Mouse (Mus musculus) myocyte (in vitro differentiated cells): ENCODE data around the gene Mfsd5. TPM values are rescaled to one million over a fixed set of nuclear protein-coding genes. Genes with fewer than 3 reads are reported as not detected.

ENCODE experiments used
- H3K27me3 ChIP-seq: one replicate; pipeline ENCODE4 v1.6.1; 2011; ENCODE audit not compliant: control insufficient read depth, insufficient read depth, insufficient read length
- H3K36me3 ChIP-seq: one replicate; pipeline ENCODE4 v1.6.1; 2011; ENCODE audit not compliant: control insufficient read depth, insufficient read depth
- H3K4me2 ChIP-seq: one replicate; pipeline ENCODE4 v1.6.1; 2011; ENCODE audit warnings: low read depth, control low read depth
- H3K4me3 ChIP-seq: one replicate; pipeline ENCODE4 v1.5.1; 2011; ENCODE audit warnings: mild to moderate bottlenecking, control low read depth, moderate library complexity
- H3K79me2 ChIP-seq: one replicate; pipeline ENCODE4 v1.6.1; 2011; ENCODE audit not compliant: control insufficient read depth, insufficient read depth
- H3ac ChIP-seq: one replicate; pipeline ENCODE4 v1.6.1; 2011; ENCODE audit not compliant: control insufficient read depth, insufficient read length
- CEBPB ChIP-seq: IDR thresholded peaks from 2 replicates; pipeline ENCODE4 v1.6.1; 2011; ENCODE audit warnings: mild to moderate bottlenecking, moderate library complexity; ENCODE audit not compliant: poor library complexity, insufficient read depth, severe bottlenecking
- E2F4 ChIP-seq: IDR thresholded peaks from one replicate; pipeline ENCODE4 v1.6.1; 2011; ENCODE audit warnings: mild to moderate bottlenecking, control low read depth, moderate library complexity; ENCODE audit not compliant: insufficient read depth
- MAX ChIP-seq: IDR thresholded peaks from one replicate; pipeline ENCODE4 v1.6.1; 2011; ENCODE audit warnings: low read depth, mild to moderate bottlenecking, control low read depth
- MYOD1 ChIP-seq, 3 experiments: IDR thresholded peaks; one replicate each; pipeline ENCODE4 v1.6.1; 2011; ENCODE audit warnings: control low read depth in 2 of 3, low read depth in 2 of 3, mild to moderate bottlenecking in 2 of 3, moderate library complexity in 1 of 3; ENCODE audit not compliant: insufficient read length in 2 of 3, control insufficient read depth in 1 of 3
- MYOG ChIP-seq, 3 experiments: IDR thresholded peaks; one replicate each; pipeline ENCODE4 v1.6.1; 2011; ENCODE audit warnings: control low read depth in 2 of 3, low read depth in 2 of 3, mild to moderate bottlenecking in 2 of 3; ENCODE audit not compliant: insufficient read length in 2 of 3, control insufficient read depth in 1 of 3, insufficient read depth in 1 of 3
- POLR2A ChIP-seq: IDR thresholded peaks from one replicate; pipeline ENCODE4 v1.6.1; 2011; ENCODE audit warnings: low read depth, mild to moderate bottlenecking, control low read depth, moderate library complexity; ENCODE audit not compliant: insufficient read length
- POLR2AphosphoS2 ChIP-seq: IDR thresholded peaks from one replicate; pipeline ENCODE4 v1.6.1; 2011; ENCODE audit warnings: low read depth, control low read depth; ENCODE audit not compliant: insufficient read length
- REST ChIP-seq: IDR thresholded peaks from one replicate; pipeline ENCODE4 v1.6.1; 2011; ENCODE audit warnings: mild to moderate bottlenecking, control low read depth, moderate library complexity; ENCODE audit not compliant: insufficient read depth, insufficient read length
- SRF ChIP-seq: IDR thresholded peaks from one replicate; pipeline ENCODE4 v1.6.1; 2011; ENCODE audit warnings: low read depth; ENCODE audit not compliant: control insufficient read depth, insufficient read length
- TCF12 ChIP-seq: IDR thresholded peaks from one replicate; pipeline ENCODE4 v1.6.1; 2011; ENCODE audit warnings: mild to moderate bottlenecking, control low read depth; ENCODE audit not compliant: poor library complexity, insufficient read depth, severe bottlenecking
- TCF3 ChIP-seq: IDR thresholded peaks from one replicate; pipeline ENCODE4 v1.6.1; 2011; ENCODE audit warnings: low read depth, control low read depth; ENCODE audit not compliant: insufficient read length
- USF1 ChIP-seq: IDR thresholded peaks from one replicate; pipeline ENCODE4 v1.6.1; 2011; ENCODE audit warnings: low read depth, mild to moderate bottlenecking, control low read depth, moderate library complexity
- polyA plus RNA-seq: library from polyadenylated mRNA; unstranded; fragments of >200 nt; fragmentation: generic; extraction: Trizol; gene quantifications from one replicate; pipeline ENCODE4 v1.2.1, GENCODE M21; 2012; ENCODE audit warnings: missing spikeins

Gene Mfsd5
- polyA plus RNA-seq, 1 experiment = 83.3 TPM

- H3K36me3 ChIP-seq = peaks cover 25% of the 10 kb centered on the region
- peaks cover 49% of the 10 kb centered on the region for H3K79me2 ChIP-seq
- H3K4me2 ChIP-seq = peak overlapping the region; percentile 100
- H3K4me3 ChIP-seq = peak overlapping the region; percentile 77
- no peak for TF ChIP-seq POLR2AphosphoS2
- TF ChIP-seq MAX = no peak
- no peaks in the 10 kb centered on the region for H3K27me3 ChIP-seq
- H3ac ChIP-seq = no peak overlapping the region
Observed at GRCm38 (mm10) chr15:102242404-102243228, 36.6 kb upstream of the Mfsd5 start.

GRCm38 (mm10) chr15:102243229-102244190, 35.7 kb upstream of the Mfsd5 start:
- peaks cover 18% of the 10 kb centered on the region for H3K36me3 ChIP-seq
- no peak for TF ChIP-seq E2F4
- peak; percentile 84 for TF ChIP-seq POLR2A
- TF ChIP-seq MYOG (IDR thresholded peaks at IDR 0.05; ENCODE audit: control insufficient read depth in 1 of 3, insufficient read depth in 1 of 3, insufficient read length in 2 of 3, low read depth in 2 of 3) = peak in 1 of 3 experiments; percentile 14
- TF ChIP-seq USF1 = no peak
- peak; percentile 1 for TF ChIP-seq REST
- TF ChIP-seq CEBPB = peak; percentile 100
- TF ChIP-seq POLR2AphosphoS2 = peak; percentile 90
- peaks cover 49% of the 10 kb centered on the region for H3K79me2 ChIP-seq
- peak overlapping the region; percentile 77 for H3K4me3 ChIP-seq
- H3ac ChIP-seq = no peak overlapping the region
- H3K27me3 ChIP-seq = no peaks in the 10 kb centered on the region
- H3K4me2 ChIP-seq = peak overlapping the region; percentile 100

GRCm38 (mm10) chr15:102244306-102245191, 34.7 kb upstream of the Mfsd5 start:
- H3K4me2 ChIP-seq = peak overlapping the region; percentile 100
- no peak for TF ChIP-seq MAX
- TF ChIP-seq TCF12 = no peak
- no peak for TF ChIP-seq E2F4
- TF ChIP-seq REST = no peak
- no peak for TF ChIP-seq POLR2A
- TF ChIP-seq TCF3 = no peak
- no peak for TF ChIP-seq SRF
- TF ChIP-seq USF1 = no peak
- TF ChIP-seq CEBPB = no peak
- TF ChIP-seq POLR2AphosphoS2 = no peak
- TF ChIP-seq MYOG (IDR thresholded peaks at IDR 0.05; ENCODE audit: control insufficient read depth in 1 of 3, insufficient read depth in 1 of 3, insufficient read length in 2 of 3, low read depth in 2 of 3) = no peak
- TF ChIP-seq MYOD1 (IDR thresholded peaks at IDR 0.05; ENCODE audit: control insufficient read depth in 1 of 3, insufficient read length in 2 of 3, low read depth in 2 of 3) = no peak
- peak overlapping the region; percentile 19 for H3ac ChIP-seq
- H3K36me3 ChIP-seq = peaks cover 10% of the 10 kb centered on the region
- H3K4me3 ChIP-seq = peak overlapping the region; percentile 77
- no peaks in the 10 kb centered on the region for H3K27me3 ChIP-seq
- H3K79me2 ChIP-seq = peaks cover 49% of the 10 kb centered on the region

- Histone ChIP-seq H3K4me2 (peak overlapping the region; percentile 100), H3K4me3 (peak overlapping the region; percentile 77), H3K27me3 (no peaks in the 10 kb centered on the region), H3ac (peak overlapping the region; percentile 19), H3K36me3 (peaks cover 9% of the 10 kb centered on the region), H3K79me2 (peaks cover 49% of the 10 kb centered on the region)
- peak; percentile 53 for TF ChIP-seq POLR2A
- TF ChIP-seq POLR2AphosphoS2 = peak; percentile 64
- no peak for TF ChIP-seq USF1
Observed at GRCm38 (mm10) chr15:102245461-102245881, 33.8 kb upstream of the Mfsd5 start.
